32 mouse cellular contexts compared by ENCODE assay signal in the genomic region with DNA sequence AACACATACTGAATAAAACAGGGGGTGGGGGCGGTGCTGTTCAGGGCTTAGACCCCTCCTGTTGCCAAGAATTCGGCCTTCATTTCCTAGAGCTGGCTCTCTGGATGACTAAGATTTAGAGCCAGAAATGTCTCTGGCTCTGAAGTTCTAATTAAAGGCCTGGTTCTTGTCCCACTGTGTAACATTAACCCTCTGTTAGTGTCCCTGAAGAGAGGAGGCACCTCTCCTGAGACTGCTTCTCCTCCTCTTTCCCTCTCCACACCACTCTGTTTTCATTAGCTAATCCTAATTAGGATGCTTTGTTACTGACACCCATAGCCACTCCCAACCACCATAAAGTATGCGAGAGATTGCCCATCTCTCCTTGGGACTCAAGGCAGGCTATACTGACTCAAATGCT. TPM values are rescaled to one million over a fixed set of nuclear protein-coding genes. Genes with fewer than 3 reads are reported as not detected.
"Had no signal": no experiment of that assay in that cellular context is flagged by ENCODE, and none has a peak within 500 bp of the region (broad histone marks: within the 10 kb centered on the region; RNA-seq: fewer than 3 reads in every experiment).

No protein-coding gene starts in this region.

- DNase-seq: gastrocnemius, adult 2 months; gastrocnemius, postnatal 10 days; gastrocnemius, postnatal 25 days; heart, adult 2 months; heart, postnatal 14 days; heart, postnatal 4 days; kidney, adult 8-10 months; kidney, postnatal 10 days; kidney, postnatal 25 days; kidney, postnatal 4 days; liver; liver, embryonic 13.5 days had no signal

- H3K27me3 ChIP-seq: heart, embryonic 13.5 days; heart, embryonic 15.5 days; hindbrain, embryonic 12.5 days; intestine, embryonic 15.5 days; limb, embryonic 12.5 days; liver, embryonic 13.5 days; liver, embryonic 15.5 days had no signal

- H3K36me3 ChIP-seq: heart, embryonic 13.5 days; heart, embryonic 15.5 days; hindbrain, embryonic 10.5 days; hindbrain, embryonic 12.5 days; intestine, embryonic 15.5 days; limb, embryonic 10.5 days; limb, embryonic 12.5 days; liver, embryonic 13.5 days; liver, embryonic 15.5 days had no signal

- H3K9me3 ChIP-seq: heart, embryonic 13.5 days; heart, embryonic 15.5 days; hindbrain, embryonic 10.5 days; hindbrain, embryonic 12.5 days; intestine, embryonic 15.5 days; limb, embryonic 10.5 days; liver, embryonic 13.5 days; liver, embryonic 15.5 days had no signal

- H3K4me2 ChIP-seq: heart, embryonic 11.5 days; heart, embryonic 13.5 days; heart, embryonic 15.5 days; hindbrain, embryonic 12.5 days; hindbrain, embryonic 14.5 days; intestine, embryonic 15.5 days; limb, embryonic 12.5 days; liver, embryonic 11.5 days; liver, embryonic 13.5 days; liver, embryonic 15.5 days had no signal

- H3K27ac ChIP-seq: gastrocnemius, adult 2 months; heart, adult 2 months; heart, embryonic 13.5 days; heart, embryonic 15.5 days; hindbrain, embryonic 10.5 days; hindbrain, embryonic 12.5 days; hindbrain, embryonic 14.5 days; intestine, embryonic 15.5 days; layer of hippocampus, adult 2 months; left cerebral cortex, adult 2 months; limb, embryonic 10.5 days; limb, embryonic 12.5 days; liver, embryonic 13.5 days; liver, embryonic 15.5 days had no signal

- ATAC-seq: hindbrain, embryonic 16.5 days; inflammation-experienced regulatory T-cells, adult 6 months; intestine, embryonic 15.5 days; intestine, postnatal 0 days had no signal

- H3K4me3 ChIP-seq: gastrocnemius, adult 2 months; heart, adult 2 months; heart, embryonic 13.5 days; heart, embryonic 15.5 days; hindbrain, embryonic 10.5 days; hindbrain, embryonic 12.5 days; intestine, embryonic 15.5 days; layer of hippocampus, adult 2 months; left cerebral cortex, adult 2 months; limb, embryonic 10.5 days; limb, embryonic 12.5 days; liver, embryonic 13.5 days; liver, embryonic 15.5 days had no signal

- H3K4me1 ChIP-seq: heart, embryonic 13.5 days; heart, embryonic 15.5 days; hindbrain, embryonic 10.5 days; hindbrain, embryonic 12.5 days; intestine, embryonic 15.5 days; limb, embryonic 10.5 days; limb, embryonic 12.5 days; liver, embryonic 13.5 days; liver, embryonic 15.5 days had no signal

- H3K9ac ChIP-seq: heart, embryonic 13.5 days; heart, embryonic 15.5 days; hindbrain, embryonic 12.5 days; hindbrain, embryonic 14.5 days; intestine, embryonic 15.5 days; limb, embryonic 12.5 days; liver, embryonic 13.5 days; liver, embryonic 15.5 days had no signal

RNA-seq across cellular contexts. Expression of gene Dynlrb2, which starts 22.0 kb away (rescaled TPM):
- total RNA-seq: gastrocnemius, adult 2 months; gastrocnemius, postnatal 10 days; gastrocnemius, postnatal 25 days; gastrocnemius, postnatal 4 days; granulocyte monocyte progenitor cell, adult 5-6 weeks; heart, adult 2 months; heart, postnatal 14 days; heart, postnatal 4 days had no signal
- polyA plus RNA-seq: heart, embryonic 11.5 days; heart, embryonic 13.5 days; heart, postnatal 0 days; inflammation-experienced regulatory T-cells, adult 6 months; intestine, embryonic 15.5 days; intestine, postnatal 0 days; kidney, embryonic 14.5 days; limb, embryonic 10.5 days; limb, embryonic 12.5 days; liver, embryonic 11.5 days; liver, embryonic 13.5 days; liver, embryonic 15.5 days had no signal
